Mouse (Mus musculus): ENCODE results near the gene Gm10645. TPM values are rescaled to one million over a fixed set of nuclear protein-coding genes. Genes with fewer than 3 reads are reported as not detected.
A peak's percentile ranks its signal among the peaks of the same experiment; 100 is the strongest.

The Gm10645 gene
- polyA plus RNA-seq, 1 experiment: 1.8 TPM

GRCm38 (mm10) chr8:83170894-83171293 lies 4.9 kb upstream of the Gm10645 start:
- WGBS: 45% methylated on average over 6 of the region's 6 CpGs
- Histone ChIP-seq H3K27me3 (ENCODE audit: control insufficient read depth, insufficient read depth, low read length) (peaks cover 5% of the 10 kb centered on the region), H3K27ac (ENCODE audit: insufficient read depth, low read length) (no peak overlapping the region), H3K4me3 (ENCODE audit: extremely low read depth, insufficient read depth, insufficient read length) (no peak overlapping the region), H3K36me3 (ENCODE audit: control insufficient read depth, insufficient read depth, low read length) (no peaks in the 10 kb centered on the region), H3K4me1 (ENCODE audit: control insufficient read depth, insufficient read depth, insufficient read length) (peaks cover 3% of the 10 kb centered on the region; the same call in 1 of the 2 replicates)
- TF ChIP-seq POLR2A (IDR thresholded peaks at IDR 0.05; ENCODE audit: low read depth, low read length): no peak
- TF ChIP-seq CTCF (IDR thresholded peaks at IDR 0.05; ENCODE audit: extremely low read depth, insufficient read depth, insufficient read length, insufficient replicate concordance): no peak
- no peak for DNase-seq (ENCODE audit: low read depth in 1 of 2, low spot score in 2 of 2)

DNA sequence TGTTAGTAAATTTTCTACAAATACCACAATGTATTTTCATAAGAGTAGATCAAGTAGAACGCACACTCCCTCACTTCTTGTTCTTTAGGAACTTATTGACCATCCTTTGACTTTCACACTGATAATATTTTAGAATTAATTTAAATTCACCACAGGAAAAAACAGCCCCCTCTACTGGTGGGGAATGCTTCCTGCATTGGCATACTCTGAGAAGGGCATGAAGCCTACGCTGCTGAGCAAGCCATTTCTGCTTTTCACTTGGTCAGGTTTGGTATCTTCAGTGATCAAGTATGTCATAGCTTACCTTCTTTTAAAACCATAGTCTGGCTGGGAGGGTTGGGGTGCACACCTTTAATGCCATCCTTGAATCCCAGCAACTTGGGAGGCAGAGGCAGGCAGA lies 3.7 kb upstream of the Gm10645 start:
- no peak overlapping the region for H3K27ac ChIP-seq (ENCODE audit: insufficient read depth, low read length)
- no peak for TF ChIP-seq POLR2A (IDR thresholded peaks at IDR 0.05; ENCODE audit: low read depth, low read length)
- TF ChIP-seq CTCF (IDR thresholded peaks at IDR 0.05; ENCODE audit: extremely low read depth, insufficient read depth, insufficient read length, insufficient replicate concordance): no peak
- H3K36me3 ChIP-seq (ENCODE audit: control insufficient read depth, insufficient read depth, low read length): no peaks in the 10 kb centered on the region
- 70% methylated on average over 2 of the region's 2 CpGs for WGBS
- peaks cover 10% of the 10 kb centered on the region for H3K27me3 ChIP-seq (ENCODE audit: control insufficient read depth, insufficient read depth, low read length)
- peak in 1 of 2 experiments; percentile 26 for DNase-seq (ENCODE audit: low read depth in 1 of 2, low spot score in 2 of 2)
- no peak overlapping the region for H3K4me3 ChIP-seq (ENCODE audit: extremely low read depth, insufficient read depth, insufficient read length)
- H3K4me1 ChIP-seq (ENCODE audit: control insufficient read depth, insufficient read depth, insufficient read length): peaks cover 4% of the 10 kb centered on the region; the same call in 1 of the 2 replicates

DNA sequence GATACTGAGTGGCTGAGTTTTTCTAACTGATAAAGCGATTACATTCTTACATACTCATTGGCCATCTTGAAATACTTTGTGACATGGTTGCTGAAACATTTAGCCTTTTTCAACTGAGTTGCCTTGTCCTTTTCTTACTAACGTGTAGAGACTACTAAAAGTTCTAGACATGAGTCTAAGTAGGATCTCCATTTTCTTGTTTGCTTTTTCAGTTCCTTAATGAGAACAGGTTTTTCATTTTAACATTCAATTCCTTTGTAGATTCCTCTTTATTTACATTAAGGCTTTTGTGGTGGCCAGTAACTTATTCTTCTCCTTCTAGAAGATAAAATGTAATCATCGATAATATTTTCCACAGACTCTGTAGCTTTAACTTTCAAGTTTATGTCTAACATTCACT lies 3.2 kb upstream of the Gm10645 start:
- DNase-seq (ENCODE audit: low read depth in 1 of 2, low spot score in 2 of 2): no peak
- H3K27ac ChIP-seq (ENCODE audit: insufficient read depth, low read length): no peak overlapping the region
- WGBS: 71% methylated on average over 3 of the region's 3 CpGs
- no peaks in the 10 kb centered on the region for H3K36me3 ChIP-seq (ENCODE audit: control insufficient read depth, insufficient read depth, low read length)
- TF ChIP-seq POLR2A (IDR thresholded peaks at IDR 0.05; ENCODE audit: low read depth, low read length) (no peak), CTCF (IDR thresholded peaks at IDR 0.05; ENCODE audit: extremely low read depth, insufficient read depth, insufficient read length, insufficient replicate concordance) (no peak)
- no peak overlapping the region for H3K4me3 ChIP-seq (ENCODE audit: extremely low read depth, insufficient read depth, insufficient read length)
- H3K4me1 ChIP-seq (ENCODE audit: control insufficient read depth, insufficient read depth, insufficient read length): peaks cover 4% of the 10 kb centered on the region; the same call in 1 of the 2 replicates
- peaks cover 10% of the 10 kb centered on the region for H3K27me3 ChIP-seq (ENCODE audit: control insufficient read depth, insufficient read depth, low read length)

DNA sequence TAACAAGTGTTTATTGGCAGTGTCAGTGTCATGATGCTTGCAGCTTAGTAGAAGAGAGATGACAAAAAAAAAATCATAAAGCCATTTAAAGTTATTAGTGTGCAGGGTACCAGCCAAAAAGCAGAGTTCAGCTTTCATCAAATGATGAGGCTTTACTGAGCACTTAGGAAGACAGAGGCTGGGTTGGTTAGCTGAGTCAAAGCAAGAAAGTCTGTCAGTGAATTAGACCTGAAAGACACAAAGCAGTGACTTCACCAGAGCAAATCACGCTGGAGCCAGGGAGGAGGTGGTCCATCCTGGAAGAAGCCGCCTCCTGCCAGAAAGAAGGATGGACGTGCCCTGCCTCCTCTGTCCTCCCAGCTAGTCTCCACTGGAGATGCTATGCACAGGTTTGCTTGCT lies 2.0 kb upstream of the Gm10645 start:
- H3K36me3 ChIP-seq (ENCODE audit: control insufficient read depth, insufficient read depth, low read length): no peaks in the 10 kb centered on the region
- H3K4me1 ChIP-seq (ENCODE audit: control insufficient read depth, insufficient read depth, insufficient read length): peaks cover 4% of the 10 kb centered on the region; the same call in 1 of the 2 replicates
- peaks cover 10% of the 10 kb centered on the region for H3K27me3 ChIP-seq (ENCODE audit: control insufficient read depth, insufficient read depth, low read length)
- no peak for DNase-seq (ENCODE audit: low read depth in 1 of 2, low spot score in 2 of 2)
- WGBS: 88% methylated on average over 3 of the region's 3 CpGs
- no peak overlapping the region; the same call in 1 of the 2 replicates for H3K4me3 ChIP-seq (ENCODE audit: extremely low read depth, insufficient read depth, insufficient read length)
- no peak for TF ChIP-seq POLR2A (IDR thresholded peaks at IDR 0.05; ENCODE audit: low read depth, low read length)
- no peak for TF ChIP-seq CTCF (IDR thresholded peaks at IDR 0.05; ENCODE audit: extremely low read depth, insufficient read depth, insufficient read length, insufficient replicate concordance)
- H3K27ac ChIP-seq (ENCODE audit: insufficient read depth, low read length): no peak overlapping the region

DNA sequence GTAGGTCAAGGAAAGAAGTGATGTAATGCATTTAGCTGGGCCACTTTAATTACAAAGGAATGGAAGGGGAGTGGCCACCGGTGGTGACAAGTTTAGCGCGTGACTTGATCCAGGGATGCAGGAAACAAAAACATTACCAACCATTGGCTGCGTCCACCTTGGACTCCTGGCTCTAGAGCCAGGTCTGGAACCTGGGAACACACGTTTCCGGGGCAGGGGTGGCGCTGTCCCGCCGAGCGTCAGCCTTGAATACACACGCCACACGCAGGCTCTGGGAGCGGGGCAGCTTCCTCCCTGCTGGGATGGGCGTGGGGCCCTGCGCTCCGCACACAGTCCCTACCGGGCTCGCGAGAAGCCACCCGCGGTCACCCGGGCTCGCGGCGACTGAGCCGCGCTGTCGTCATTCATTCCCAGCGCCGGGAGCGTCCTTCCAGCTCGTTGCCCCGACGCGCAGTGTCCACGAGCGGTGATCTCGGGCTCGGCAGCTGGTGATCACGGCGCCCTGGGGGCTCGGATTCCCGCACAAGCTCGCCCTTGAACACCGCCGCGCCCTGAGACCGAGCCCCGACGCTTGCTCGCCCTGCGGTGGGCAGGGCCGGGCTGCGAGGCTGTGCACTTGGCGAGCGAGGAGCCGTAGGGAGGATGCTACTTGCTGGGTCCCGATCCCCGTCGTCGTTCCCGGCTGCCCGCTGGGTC lies 587 bp downstream of the Gm10645 start, which contains the start of gene Tbc1d9:
Gene Tbc1d9 (plus strand): TSS at position 118 of the 696 bp plus-strand sequence.
- WGBS: under 1% methylated on average over 50 of the region's 63 CpGs
- DNase-seq (ENCODE audit: low read depth in 1 of 2, low spot score in 2 of 2): peak in 1 of 2 experiments; percentile 11
- Histone ChIP-seq H3K4me1 (ENCODE audit: control insufficient read depth, insufficient read depth, insufficient read length) (peaks cover 4% of the 10 kb centered on the region; the same call in 1 of the 2 replicates), H3K36me3 (ENCODE audit: control insufficient read depth, insufficient read depth, low read length) (no peaks in the 10 kb centered on the region), H3K27ac (ENCODE audit: insufficient read depth, low read length) (peak within 1 kb of the TSS; percentile 70), H3K27me3 (ENCODE audit: control insufficient read depth, insufficient read depth, low read length) (peaks cover 10% of the 10 kb centered on the region), H3K4me3 (ENCODE audit: extremely low read depth, insufficient read depth, insufficient read length) (peak within 1 kb of the TSS; percentile 66)
- TF ChIP-seq CTCF (IDR thresholded peaks at IDR 0.05; ENCODE audit: extremely low read depth, insufficient read depth, insufficient read length, insufficient replicate concordance) (no peak), POLR2A (IDR thresholded peaks at IDR 0.05; ENCODE audit: low read depth, low read length) (no peak; the same call in 1 of the 2 replicates)

DNA sequence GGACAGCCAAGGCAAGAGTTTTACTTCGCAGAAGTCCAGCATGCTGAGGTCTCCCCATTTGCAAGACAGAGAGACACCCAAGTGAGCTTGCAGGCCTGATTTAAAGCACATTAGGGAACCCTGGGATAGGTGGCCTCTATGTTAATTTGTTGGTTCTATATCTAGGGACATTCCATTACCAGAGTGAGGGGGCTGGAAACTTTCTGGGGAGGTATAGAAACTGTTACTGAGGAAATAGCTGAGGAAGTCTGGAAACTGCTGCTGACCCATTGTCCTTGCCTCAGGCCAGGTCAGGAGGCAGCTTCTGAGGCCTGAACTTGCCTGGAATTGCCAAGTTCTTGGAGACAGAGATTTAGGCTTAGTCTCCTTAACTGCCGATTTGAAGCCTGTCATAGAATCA lies 5.4 kb downstream of the Gm10645 start:
- H3K27me3 ChIP-seq (ENCODE audit: control insufficient read depth, insufficient read depth, low read length): peaks cover 2% of the 10 kb centered on the region
- H3K36me3 ChIP-seq (ENCODE audit: control insufficient read depth, insufficient read depth, low read length): no peaks in the 10 kb centered on the region
- H3K27ac ChIP-seq (ENCODE audit: insufficient read depth, low read length): no peak overlapping the region
- H3K4me1 ChIP-seq (ENCODE audit: control insufficient read depth, insufficient read depth, insufficient read length): peaks cover 14% of the 10 kb centered on the region
- no peak for DNase-seq (ENCODE audit: low read depth in 1 of 2, low spot score in 2 of 2)
- TF ChIP-seq POLR2A (IDR thresholded peaks at IDR 0.05; ENCODE audit: low read depth, low read length): no peak
- TF ChIP-seq CTCF (IDR thresholded peaks at IDR 0.05; ENCODE audit: extremely low read depth, insufficient read depth, insufficient read length, insufficient replicate concordance): no peak
- H3K4me3 ChIP-seq (ENCODE audit: extremely low read depth, insufficient read depth, insufficient read length): no peak overlapping the region
- WGBS: 84% methylated on average over 2 of the region's 2 CpGs

DNA sequence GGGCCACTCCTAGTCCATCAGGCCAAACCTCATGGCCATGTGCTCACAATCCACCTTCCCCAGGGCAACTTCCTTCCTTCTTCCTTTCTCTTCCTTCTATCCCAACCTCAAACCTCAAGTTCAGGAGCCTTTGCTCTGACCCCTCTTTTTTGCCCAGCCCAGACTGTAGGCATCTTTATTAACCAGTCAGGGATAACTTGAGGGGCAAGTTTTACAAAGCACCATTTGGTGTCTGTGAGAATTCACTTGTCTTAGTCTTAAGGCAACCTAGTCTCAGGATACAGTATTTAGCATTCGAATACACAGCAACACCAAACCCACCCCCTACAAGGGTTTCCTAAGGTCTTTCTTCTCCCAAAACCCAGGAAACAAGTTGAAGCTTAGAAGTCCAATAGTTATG lies 6.4 kb downstream of the Gm10645 start:
- Histone ChIP-seq H3K4me1 (ENCODE audit: control insufficient read depth, insufficient read depth, insufficient read length) (peaks cover 14% of the 10 kb centered on the region), H3K27ac (ENCODE audit: insufficient read depth, low read length) (no peak overlapping the region), H3K4me3 (ENCODE audit: extremely low read depth, insufficient read depth, insufficient read length) (no peak overlapping the region), H3K36me3 (ENCODE audit: control insufficient read depth, insufficient read depth, low read length) (no peaks in the 10 kb centered on the region), H3K27me3 (ENCODE audit: control insufficient read depth, insufficient read depth, low read length) (no peaks in the 10 kb centered on the region)
- no peak for DNase-seq (ENCODE audit: low read depth in 1 of 2, low spot score in 2 of 2)
- WGBS: 95% methylated on average over 1 of the region's 1 CpGs
- TF ChIP-seq POLR2A (IDR thresholded peaks at IDR 0.05; ENCODE audit: low read depth, low read length) (no peak), CTCF (IDR thresholded peaks at IDR 0.05; ENCODE audit: extremely low read depth, insufficient read depth, insufficient read length, insufficient replicate concordance) (no peak)

All from spleen, adult 2 months (tissue).